Mouse (Mus musculus): ENCODE measurements around the gene Mroh2a. TPM values are rescaled to one million over a fixed set of nuclear protein-coding genes. Genes with fewer than 3 reads are reported as not detected.

Mroh2a gene
- polyA plus RNA-seq, 1 experiment from 2014 or later = 0.46 TPM

GRCm38 (mm10) chr1:88264237-88264868 is 37.6 kb downstream of the Mroh2a start:
- Histone ChIP-seq H3K9ac (no peak overlapping the region), H3K4me3 (no peak overlapping the region), H3K36me3 (peaks cover 97% of the 10 kb centered on the region), H3K27me3 (replicated peaks) (no peaks in the 10 kb centered on the region), H3K4me2 (no peak overlapping the region), H3K9me3 (replicated peaks) (no peaks in the 10 kb centered on the region), H3K27ac (no peak overlapping the region), H3K4me1 (peaks cover 36% of the 10 kb centered on the region)
- ATAC-seq = no peak
- WGBS (ENCODE audit: insufficient replicate concordance) = 84% methylated on average over 7 of the region's 7 CpGs

GRCm38 (mm10) chr1:88264869-88265240 is 38.1 kb downstream of the Mroh2a start:
- no peak overlapping the region for H3K9ac ChIP-seq
- H3K27ac ChIP-seq = no peak overlapping the region
- H3K27me3 ChIP-seq (replicated peaks) = no peaks in the 10 kb centered on the region
- no peak overlapping the region for H3K4me2 ChIP-seq
- no peak for ATAC-seq
- WGBS (ENCODE audit: insufficient replicate concordance) = 74% methylated on average over 4 of the region's 4 CpGs
- H3K9me3 ChIP-seq (replicated peaks) = no peaks in the 10 kb centered on the region
- peaks cover 31% of the 10 kb centered on the region for H3K4me1 ChIP-seq
- H3K4me3 ChIP-seq = no peak overlapping the region
- peaks cover 100% of the 10 kb centered on the region for H3K36me3 ChIP-seq

DNA sequence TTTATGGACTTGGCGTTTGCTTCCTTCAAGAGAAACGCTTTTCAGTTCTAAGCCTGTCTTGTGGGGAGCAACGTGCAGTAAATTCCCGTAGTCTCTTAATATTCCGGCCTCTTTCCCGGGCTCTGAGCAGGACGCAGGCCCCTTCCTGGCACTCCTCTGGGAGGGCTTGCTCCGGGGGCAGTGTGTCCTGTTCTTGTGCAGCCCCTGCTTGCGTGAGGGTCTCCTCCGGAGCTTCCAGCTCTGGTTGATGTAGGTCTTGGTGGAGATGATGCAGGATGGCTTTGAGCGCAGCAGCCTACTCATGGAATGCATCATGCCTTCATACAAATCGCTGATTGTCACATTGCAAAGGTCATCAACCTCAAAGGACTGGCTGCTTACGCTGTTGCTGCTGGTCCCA is 39.3 kb downstream of the Mroh2a start:
- Histone ChIP-seq H3K27me3 (replicated peaks) (no peaks in the 10 kb centered on the region), H3K27ac (no peak overlapping the region), H3K9ac (no peak overlapping the region), H3K4me1 (peaks cover 18% of the 10 kb centered on the region), H3K9me3 (replicated peaks) (no peaks in the 10 kb centered on the region), H3K36me3 (peaks cover 96% of the 10 kb centered on the region), H3K4me3 (no peak overlapping the region), H3K4me2 (no peak overlapping the region)
- 82% methylated on average over 13 of the region's 13 CpGs for WGBS (ENCODE audit: insufficient replicate concordance)
- ATAC-seq = no peak

DNA sequence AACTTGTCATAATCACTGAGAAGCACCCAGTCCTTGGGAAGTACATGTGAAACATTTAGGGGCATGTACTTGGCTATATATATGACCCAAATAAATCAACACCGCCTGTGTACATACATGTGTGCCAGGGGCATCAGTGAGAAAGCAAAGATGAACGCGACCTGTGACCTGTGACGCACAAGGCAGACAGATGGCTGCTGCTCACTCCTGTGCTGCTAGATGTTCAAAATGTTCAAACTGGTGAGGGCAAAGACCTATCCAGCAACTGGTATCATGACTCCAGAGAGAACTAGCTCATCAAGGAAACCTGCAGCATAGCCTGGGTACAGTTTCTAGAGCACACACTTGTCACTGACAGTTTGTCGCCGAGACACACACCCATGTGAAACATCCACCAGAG is 40.7 kb downstream of the Mroh2a start:
- Histone ChIP-seq H3K27me3 (replicated peaks) (no peaks in the 10 kb centered on the region), H3K27ac (no peak overlapping the region), H3K4me2 (no peak overlapping the region), H3K4me3 (no peak overlapping the region), H3K4me1 (peaks cover 5% of the 10 kb centered on the region), H3K9ac (no peak overlapping the region), H3K36me3 (peaks cover 96% of the 10 kb centered on the region), H3K9me3 (replicated peaks) (no peaks in the 10 kb centered on the region)
- 90% methylated on average over 6 of the region's 6 CpGs for WGBS (ENCODE audit: insufficient replicate concordance)
- ATAC-seq = no peak

GRCm38 (mm10) chr1:88268070-88268469 is 41.3 kb downstream of the Mroh2a start:
- Histone ChIP-seq H3K9me3 (replicated peaks) (no peaks in the 10 kb centered on the region), H3K9ac (no peak overlapping the region), H3K27ac (no peak overlapping the region), H3K4me3 (no peak overlapping the region), H3K36me3 (peaks cover 96% of the 10 kb centered on the region), H3K27me3 (replicated peaks) (no peaks in the 10 kb centered on the region), H3K4me1 (no peaks in the 10 kb centered on the region), H3K4me2 (no peak overlapping the region)
- WGBS (ENCODE audit: insufficient replicate concordance) = 80% methylated on average over 6 of the region's 6 CpGs
- ATAC-seq = no peak

- Histone ChIP-seq H3K36me3 (peaks cover 96% of the 10 kb centered on the region), H3K27me3 (replicated peaks) (no peaks in the 10 kb centered on the region), H3K9ac (no peak overlapping the region), H3K27ac (no peak overlapping the region), H3K4me1 (peaks cover 2% of the 10 kb centered on the region; the same call in 1 of the 2 replicates), H3K9me3 (replicated peaks) (no peaks in the 10 kb centered on the region), H3K4me3 (no peak overlapping the region), H3K4me2 (no peak overlapping the region)
- ATAC-seq = no peak
- WGBS (ENCODE audit: insufficient replicate concordance) = 84% methylated on average over 12 of the region's 12 CpGs
Measured at GRCm38 (mm10) chr1:88269539-88270309, 42.9 kb downstream of the Mroh2a start.

DNA sequence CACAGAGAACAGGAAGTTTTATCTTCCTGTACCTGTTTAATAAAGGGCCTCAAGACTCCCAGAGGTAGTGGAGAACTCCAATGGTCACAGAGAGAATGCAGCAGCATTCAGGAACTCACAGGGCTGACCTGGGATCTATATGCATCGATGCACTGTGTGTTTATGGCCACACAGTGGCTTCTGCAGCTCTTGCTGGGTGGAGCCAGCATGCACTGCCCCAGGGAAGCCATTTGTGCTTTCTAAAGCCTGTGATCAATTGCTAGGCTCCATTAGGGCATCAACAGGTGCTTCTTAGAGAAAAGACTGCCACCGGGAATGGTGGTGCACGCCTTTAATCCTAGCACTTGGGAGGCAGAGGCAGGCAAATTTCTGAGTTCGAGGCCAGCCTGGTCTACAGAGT is 46.1 kb downstream of the Mroh2a start:
- Histone ChIP-seq H3K27ac (no peak overlapping the region), H3K4me3 (no peak overlapping the region), H3K27me3 (replicated peaks) (no peaks in the 10 kb centered on the region), H3K4me2 (no peak overlapping the region), H3K9me3 (replicated peaks) (no peaks in the 10 kb centered on the region), H3K36me3 (peaks cover 79% of the 10 kb centered on the region), H3K9ac (no peak overlapping the region), H3K4me1 (peaks cover 28% of the 10 kb centered on the region)
- no peak for ATAC-seq
- WGBS (ENCODE audit: insufficient replicate concordance) = 62% methylated on average over 4 of the region's 4 CpGs

- no peak for ATAC-seq
- no peaks in the 10 kb centered on the region for H3K27me3 ChIP-seq (replicated peaks)
- no peak overlapping the region for H3K27ac ChIP-seq
- no peak overlapping the region for H3K4me3 ChIP-seq
- peaks cover 32% of the 10 kb centered on the region for H3K4me1 ChIP-seq
- peaks cover 74% of the 10 kb centered on the region for H3K36me3 ChIP-seq
- no peaks in the 10 kb centered on the region for H3K9me3 ChIP-seq (replicated peaks)
- H3K9ac ChIP-seq = no peak overlapping the region
- H3K4me2 ChIP-seq = no peak overlapping the region
- WGBS (ENCODE audit: insufficient replicate concordance) = 84% methylated on average over 3 of the region's 3 CpGs
Measured at GRCm38 (mm10) chr1:88273326-88273725, 46.5 kb downstream of the Mroh2a start.

DNA sequence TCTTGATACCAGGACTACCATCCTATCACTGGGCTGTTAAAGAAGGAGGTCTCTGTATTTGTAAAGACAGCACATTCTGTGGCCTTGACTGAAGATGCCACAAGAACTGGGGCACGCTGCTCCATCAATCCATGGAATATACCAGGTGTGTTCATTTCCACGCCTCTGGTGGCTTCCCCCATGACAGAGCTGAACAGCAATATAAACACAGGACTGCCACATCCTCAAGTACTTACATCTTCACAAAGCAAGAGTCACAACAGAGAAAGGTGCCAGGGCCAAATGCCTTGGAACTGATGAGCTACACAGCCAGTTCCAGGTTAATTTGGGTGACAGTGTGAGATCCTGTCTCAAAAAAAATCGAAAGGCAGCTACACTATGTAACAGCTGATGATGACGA is 47.0 kb downstream of the Mroh2a start:
- H3K27ac ChIP-seq = no peak overlapping the region
- H3K9ac ChIP-seq = no peak overlapping the region
- no peak overlapping the region for H3K4me3 ChIP-seq
- ATAC-seq = no peak
- no peak overlapping the region for H3K4me2 ChIP-seq
- peaks cover 32% of the 10 kb centered on the region for H3K4me1 ChIP-seq
- peaks cover 69% of the 10 kb centered on the region for H3K36me3 ChIP-seq
- 76% methylated on average over 4 of the region's 4 CpGs for WGBS (ENCODE audit: insufficient replicate concordance)
- no peaks in the 10 kb centered on the region for H3K9me3 ChIP-seq (replicated peaks)
- H3K27me3 ChIP-seq (replicated peaks) = no peaks in the 10 kb centered on the region

DNA sequence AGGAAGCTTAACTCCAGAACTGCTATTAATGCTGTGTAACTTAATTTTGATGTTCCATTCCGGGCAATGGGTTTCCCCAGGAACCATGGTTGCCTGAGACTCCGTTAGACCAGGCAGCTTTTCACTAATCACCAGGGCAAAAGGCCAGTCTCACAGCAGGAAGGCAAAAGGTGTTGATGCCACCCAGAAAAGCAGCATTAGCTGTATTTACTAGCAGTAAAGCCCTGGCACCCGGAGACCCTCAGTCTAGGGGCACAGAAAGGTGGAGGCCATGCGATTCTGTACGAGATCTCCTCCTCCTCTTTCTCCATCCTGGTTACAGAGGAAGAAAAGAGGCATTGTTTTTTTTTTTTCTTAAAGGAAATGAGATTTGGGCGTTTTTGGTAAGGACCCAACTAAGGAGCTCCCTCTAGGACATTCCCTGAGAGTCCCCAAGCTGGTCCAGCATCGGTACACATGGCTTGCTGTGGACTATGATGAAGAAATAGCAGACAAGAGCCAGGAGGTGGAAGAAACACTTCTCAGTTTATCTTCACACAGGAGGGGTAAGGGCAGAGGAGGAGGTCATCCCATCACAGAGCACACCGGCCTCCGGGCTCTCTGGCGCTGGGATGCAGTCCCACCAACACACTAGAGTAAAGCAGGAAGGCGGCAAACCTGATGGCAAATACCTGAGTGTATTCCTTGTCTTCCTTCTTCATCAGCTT is 47.7 kb downstream of the Mroh2a start:
- Histone ChIP-seq H3K4me2 (peak overlapping the region; percentile 63; the same call in 1 of the 2 replicates), H3K9me3 (replicated peaks) (no peaks in the 10 kb centered on the region), H3K36me3 (peaks cover 62% of the 10 kb centered on the region), H3K4me3 (no peak overlapping the region), H3K9ac (no peak overlapping the region), H3K27me3 (replicated peaks) (no peaks in the 10 kb centered on the region), H3K27ac (no peak overlapping the region), H3K4me1 (peaks cover 34% of the 10 kb centered on the region)
- no peak for ATAC-seq
- 71% methylated on average over 11 of the region's 11 CpGs for WGBS (ENCODE audit: insufficient replicate concordance)

GRCm38 (mm10) chr1:88275078-88275680 is 48.4 kb downstream of the Mroh2a start:
- Histone ChIP-seq H3K9me3 (replicated peaks) (no peaks in the 10 kb centered on the region), H3K4me2 (peak overlapping the region; percentile 63), H3K4me1 (peaks cover 40% of the 10 kb centered on the region), H3K4me3 (peak overlapping the region; percentile 64; the same call in 1 of the 2 replicates), H3K36me3 (peaks cover 55% of the 10 kb centered on the region), H3K27ac (no peak overlapping the region), H3K9ac (peak overlapping the region; percentile 79), H3K27me3 (replicated peaks) (no peaks in the 10 kb centered on the region)
- WGBS (ENCODE audit: insufficient replicate concordance) = 64% methylated on average over 13 of the region's 13 CpGs
- ATAC-seq = no peak
